Mouse (Mus musculus) ovary, postnatal 10 days (tissue): ENCODE results near the gene Rad9a.

ENCODE experiments used
- DNase-seq: peaks from one replicate; pipeline ENCODE4 v3.0.0; 2022; ENCODE audit warnings: low spot score

The Rad9a gene

GRCm38 (mm10) chr19:4163543-4163887 is 37.9 kb downstream of the Rad9a start:
- no peak for DNase-seq

GRCm38 (mm10) chr19:4162646-4163542 is 38.6 kb downstream of the Rad9a start, which contains the start of gene Rps6kb2:
Gene Rps6kb2, minus strand, starts transcription at chr19:4163354.
- peak; percentile 91 for DNase-seq

GRCm38 (mm10) chr19:4159049-4159448 is 42.4 kb downstream of the Rad9a start:
- no peak for DNase-seq

GRCm38 (mm10) chr19:4156771-4157170 is 44.7 kb downstream of the Rad9a start:
- no peak for DNase-seq

GRCm38 (mm10) chr19:4156073-4156579 is 45.3 kb downstream of the Rad9a start:
- DNase-seq: no peak

GRCm38 (mm10) chr19:4155223-4156072 is 46.0 kb downstream of the Rad9a start:
- DNase-seq: no peak

GRCm38 (mm10) chr19:4154437-4155222 is 46.8 kb downstream of the Rad9a start:
- DNase-seq: no peak

GRCm38 (mm10) chr19:4153232-4153654 is 48.2 kb downstream of the Rad9a start, which contains the start of gene Ptprcap:
Gene Ptprcap, plus strand, starts transcription at chr19:4153604.
- no peak for DNase-seq

- no peak for DNase-seq
These were observed 48.8 kb downstream of the Rad9a start for GRCm38 (mm10) chr19:4152445-4153231.

- DNase-seq: no peak
These were observed 49.6 kb downstream of the Rad9a start for GRCm38 (mm10) chr19:4151898-4152297.

GRCm38 (mm10) chr19:4151488-4151860 is 50.0 kb downstream of the Rad9a start:
- no peak for DNase-seq

- no peak for DNase-seq
These were observed 50.6 kb downstream of the Rad9a start for GRCm38 (mm10) chr19:4150567-4151487.

GRCm38 (mm10) chr19:4149764-4150461 is 51.5 kb downstream of the Rad9a start:
- no peak for DNase-seq

- DNase-seq: no peak
These were observed 52.2 kb downstream of the Rad9a start for GRCm38 (mm10) chr19:4149283-4149682.

GRCm38 (mm10) chr19:4148819-4149218 is 52.6 kb downstream of the Rad9a start:
- DNase-seq: no peak

GRCm38 (mm10) chr19:4148491-4148806 is 53.0 kb downstream of the Rad9a start, which contains the start of gene Coro1b:
Gene Coro1b, plus strand, starts transcription at chr19:4148619.
- peak; percentile 93 for DNase-seq

- no peak for DNase-seq
These were observed 53.5 kb downstream of the Rad9a start for GRCm38 (mm10) chr19:4147782-4148490.

- DNase-seq: no peak
These were observed 54.4 kb downstream of the Rad9a start for GRCm38 (mm10) chr19:4147022-4147405.
